Mouse (Mus musculus) liver, embryonic 14.5 days (tissue): Measurements from ENCODE around the gene Fam114a2. TPM values are rescaled to one million over a fixed set of nuclear protein-coding genes. Genes with fewer than 3 reads are reported as not detected.
"Not testable (repeated sequence)": the region's sequence is repeated elsewhere in the genome, so short reads cannot be mapped to it uniquely, and the experiment has no call there.

ENCODE experiments used
- ATAC-seq: fragments of 200-750 bp; cut with Nextera tagmentation; 2 replicates; pipeline ENCODE4 v1.8.0; 2017; ENCODE audit warnings: moderate number of reproducible peaks, mild to moderate bottlenecking, moderate library complexity; ENCODE audit not compliant: insufficient read depth
- DNase-seq, 3 experiments: peaks; one replicate each; pipeline ENCODE4 v3.0.0-alpha.2; 2012 to 2013; ENCODE audit warnings: low read depth in 3 of 3, low spot score in 3 of 3
- H3K27ac ChIP-seq: fragments of 300-500 bp; sonication (generic); 2 replicates; pipeline ENCODE4 v1.5.1; 2014; ENCODE audit warnings: moderate library complexity, mild to moderate bottlenecking, control low read depth, inconsistent platforms
- H3K27me3 ChIP-seq: fragments of 300-500 bp; sonication (generic); 2 replicates; pipeline ENCODE4 v1.6.1; 2014; ENCODE audit warnings: mild to moderate bottlenecking, low read length, moderate library complexity; ENCODE audit not compliant: control insufficient read depth, insufficient read depth
- H3K36me3 ChIP-seq: fragments of 300-500 bp; sonication (generic); replicated peaks from 2 replicates; pipeline ENCODE4 v1.6.1; 2014; ENCODE audit warnings: low read depth; ENCODE audit not compliant: control insufficient read depth, insufficient read depth
- H3K4me1 ChIP-seq, 2 experiments: fragments of 200-500 bp in 1 of 2; fragments of 300-500 bp in 1 of 2; sonication (generic) in 1 of 2; replicated peaks; 2 replicates each; pipeline ENCODE4 v1.6.1; 2012 to 2014; ENCODE audit warnings: antibody characterized with exemption in 1 of 2, inconsistent platforms in 1 of 2, low read length in 1 of 2; ENCODE audit not compliant: control insufficient read depth in 2 of 2, insufficient read depth in 2 of 2
- H3K4me2 ChIP-seq: fragments of 300-500 bp; sonication (generic); 2 replicates; pipeline ENCODE4 v1.6.1; 2014; ENCODE audit warnings: low read depth, mild to moderate bottlenecking, control low read depth, moderate library complexity
- H3K4me3 ChIP-seq, 2 experiments: fragments of 200-500 bp in 1 of 2; fragments of 300-500 bp in 1 of 2; sonication (generic) in 1 of 2; 2 replicates each; pipeline ENCODE4 v1.5.1; 2012 to 2014; ENCODE audit warnings: low read depth in 2 of 2, low read length in 2 of 2, mild to moderate bottlenecking in 2 of 2, control low read depth in 1 of 2, inconsistent platforms in 1 of 2, moderate library complexity in 1 of 2; ENCODE audit not compliant: insufficient read depth in 1 of 2
- H3K9ac ChIP-seq: fragments of 300-500 bp; sonication (generic); replicated peaks from 2 replicates; pipeline ENCODE4 v1.6.1; 2014; ENCODE audit warnings: mild to moderate bottlenecking, control low read depth, moderate library complexity
- H3K9me3 ChIP-seq: fragments of 300-500 bp; sonication (generic); 2 replicates; pipeline ENCODE4 v1.6.1; 2016; ENCODE audit warnings: low read length, mixed read lengths; ENCODE audit not compliant: control insufficient read depth
- CTCF ChIP-seq: IDR thresholded peaks from 2 replicates; pipeline ENCODE4 v1.5.1; 2016; ENCODE audit warnings: antibody characterized with exemption, low read depth, control low read depth
- EP300 ChIP-seq: IDR thresholded peaks from 2 replicates; pipeline ENCODE4 v1.6.1; 2016; ENCODE audit warnings: antibody characterized with exemption, low read depth
- WGBS: fragments of 180-500 bp; shearing (Covaris S2); extraction: QIAGEN DNeasy Blood & Tissue Kit; methylation state at CpG from one replicate; pipeline ENCODE4 v1.1.7; 2014; ENCODE audit not compliant: insufficient replicate concordance; 5-methylcytosine and 5-hydroxymethylcytosine counted together
- polyA plus RNA-seq, 2 experiments: library from polyadenylated mRNA; depleted of rRNA in 1 of 2; stranded (reverse) in 1 of 2; unstranded in 1 of 2; fragments of >200 nt; fragmentation: Nextera tagmentation in 1 of 2; extraction: Ambion mirVana in 1 of 2; gene quantifications; 2 replicates each; pipeline versions ENCODE4 v1.2.1 to v1.2.3; 2012 to 2014

The Fam114a2 gene
- polyA plus RNA-seq (2012; rRNA removed) (12.0 and 15.3 TPM in 2 replicates), polyA plus RNA-seq (2014; fragmentation: Nextera tagmentation; extraction: Ambion mirVana) (17.6 and 18.8 TPM in 2 replicates)

GRCm38 (mm10) chr11:57518091-57518750, at the start of gene Fam114a2, which contains the start of gene Mfap3:
TSS of gene Fam114a2 (minus strand) at chr11:57518617.
TSS of gene Mfap3 (plus strand) at chr11:57518664.
- Histone ChIP-seq H3K9me3 (no peaks in the 10 kb centered on the region), H3K36me3 (peaks cover 2% of the 10 kb centered on the region), H3K4me3 (peak within 1 kb of the TSS; percentile 93 to 97), H3K27me3 (no peaks in the 10 kb centered on the region), H3K9ac (peak within 1 kb of the TSS; percentile 90), H3K4me1 (peaks cover 9 to 11% of the 10 kb centered on the region in 2 experiments), H3K4me2 (peak within 1 kb of the TSS; percentile 89), H3K27ac (peak within 1 kb of the TSS; percentile 7; the same call in 1 of the 2 replicates)
- DNase-seq (peak; percentile 75 to 76 (median 75)), ATAC-seq (peak; percentile 95)
- under 1% methylated on average over 59 of the region's 59 CpGs for WGBS
- no peak for TF ChIP-seq EP300
- TF ChIP-seq CTCF: no peak

- no peaks in the 10 kb centered on the region for H3K27me3 ChIP-seq
- ATAC-seq: no peak
- no peak overlapping the region for H3K27ac ChIP-seq
- no peaks in the 10 kb centered on the region for H3K9me3 ChIP-seq
- no peaks in the 10 kb centered on the region for H3K36me3 ChIP-seq
- DNase-seq: no peak
- TF ChIP-seq EP300 (no peak), CTCF (no peak)
- 38% methylated on average over 18 of the region's 18 CpGs for WGBS
- H3K4me2 ChIP-seq: no peak overlapping the region
- H3K9ac ChIP-seq: no peak overlapping the region
- no peaks in the 10 kb centered on the region for H3K4me1 ChIP-seq
- H3K4me3 ChIP-seq: no peak overlapping the region
Observed at GRCm38 (mm10) chr11:57566091-57567035, 47.9 kb upstream of the Fam114a2 start.

- H3K36me3 ChIP-seq: no peaks in the 10 kb centered on the region
- DNase-seq (no peak), ATAC-seq (no peak)
- no peak overlapping the region for H3K9ac ChIP-seq
- H3K27ac ChIP-seq: no peak overlapping the region
- H3K4me3 ChIP-seq: no peak overlapping the region
- 62% methylated on average over 12 of the region's 12 CpGs for WGBS
- H3K4me1 ChIP-seq: no peaks in the 10 kb centered on the region
- no peaks in the 10 kb centered on the region for H3K27me3 ChIP-seq
- H3K9me3 ChIP-seq: no peaks in the 10 kb centered on the region
- H3K4me2 ChIP-seq: no peak overlapping the region
- no peak for TF ChIP-seq CTCF
Observed at GRCm38 (mm10) chr11:57564564-57564963, 46.1 kb upstream of the Fam114a2 start.

- WGBS: 77% methylated on average over 9 of the region's 10 CpGs
- not testable (repeated sequence) for H3K4me2 ChIP-seq, ATAC-seq, H3K27ac ChIP-seq, H3K4me3 ChIP-seq, DNase-seq, H3K9me3 ChIP-seq, H3K4me1 ChIP-seq, H3K9ac ChIP-seq, H3K36me3 ChIP-seq, H3K27me3 ChIP-seq
Observed at GRCm38 (mm10) chr11:57557936-57558335, 39.5 kb upstream of the Fam114a2 start.
